Mouse (Mus musculus) heart, adult 2 months (tissue): ENCODE data around the gene Uqcrc2.

Source experiments
- CTCF ChIP-seq: fragments of 200-600 bp; IDR thresholded peaks from 2 replicates; pipeline ENCODE4 v1.8.1; 2022; ENCODE audit warnings: antibody characterized with exemption, mild to moderate bottlenecking, moderate library complexity
- EP300 ChIP-seq: fragments of 200-500 bp; IDR thresholded peaks from 2 replicates; pipeline ENCODE4 v1.6.1; 2011; ENCODE audit warnings: low read depth, low read length, control low read depth; ENCODE audit not compliant: insufficient read depth
- POLR2A ChIP-seq: fragments of 200-500 bp; IDR thresholded peaks from 2 replicates; pipeline ENCODE4 v1.6.1; 2011; ENCODE audit warnings: mild to moderate bottlenecking, low read depth, low read length, control low read depth; ENCODE audit not compliant: insufficient read depth

GRCm38 (mm10) chr7:120635362-120635781, 396 bp downstream of the Uqcrc2 start:
- TF ChIP-seq POLR2A, result no peak
- TF ChIP-seq CTCF, result no peak
- no peak for TF ChIP-seq EP300
